In genomic region chr11:85754631-85755502, GRCm38 (mm10) we compare ENCODE assay signal across 13 mouse cellular contexts.
DNase-seq lines count a peak whose midpoint lies in the region.
"Had no signal": no experiment of that assay in that cellular context is flagged by ENCODE, and none has a peak within 500 bp of the region (broad histone marks: within the 10 kb centered on the region; RNA-seq: fewer than 3 reads in every experiment).

No protein-coding gene starts in this region.

- no peak overlapping the region for H3K4me3 ChIP-seq in limb, embryonic 10.5 days
- H3K4me3 ChIP-seq: erythroblast, embryonic 14.5 days; midbrain, embryonic 13.5 days; neural tube, embryonic 15.5 days had no signal

- peak overlapping the region; percentile 38; the same call in 1 of the 2 replicates for H3K27ac ChIP-seq in limb, embryonic 10.5 days
- H3K27ac ChIP-seq: midbrain, embryonic 13.5 days; neural tube, embryonic 15.5 days had no signal

- peaks cover 25% of the 10 kb centered on the region for H3K4me1 ChIP-seq in limb, embryonic 10.5 days

- DNase-seq in layer of hippocampus, adult 11-12 months (ENCODE audit: low spot score): peak; percentile 44
- DNase-seq in layer of hippocampus, postnatal 25 days (ENCODE audit: extremely low spot score in 1 of 2, low spot score in 1 of 2): no peak
- DNase-seq in layer of hippocampus, adult 18-20 months (ENCODE audit: low spot score in 2 of 2): peak; percentile 41 to 61
- DNase-seq in limb, embryonic 10.5 days (ENCODE audit: low spot score): no peak
- peak; percentile 32 for DNase-seq in right cerebral cortex, postnatal 14 days
- no peak for DNase-seq in urinary bladder, postnatal 4 days (ENCODE audit: low spot score in 2 of 2)
- no peak for DNase-seq in gastrocnemius, postnatal 4 days (ENCODE audit: low spot score in 2 of 2)
- DNase-seq: cerebellum, postnatal 36 days; heart, postnatal 14 days; kidney, adult 9 months had no signal

- 65% methylated on average over 13 of the region's 13 CpGs for WGBS in limb, embryonic 10.5 days

- H3K36me3 ChIP-seq in limb, embryonic 10.5 days: no peaks in the 10 kb centered on the region
- H3K36me3 ChIP-seq: midbrain, embryonic 13.5 days; neural tube, embryonic 15.5 days had no signal

- no peaks in the 10 kb centered on the region for H3K9me3 ChIP-seq in limb, embryonic 10.5 days (replicated peaks)
- H3K9me3 ChIP-seq: midbrain, embryonic 13.5 days; neural tube, embryonic 15.5 days had no signal

- H3K27me3 ChIP-seq in limb, embryonic 10.5 days (ENCODE audit: low read depth, poor library complexity, severe bottlenecking): peaks cover 65% of the 10 kb centered on the region
- H3K27me3 ChIP-seq: midbrain, embryonic 13.5 days; neural tube, embryonic 15.5 days had no signal

Comparison
In these comparisons a context has a peak if more than half of its experiments do, and no peak if none do; other contexts are left out.
1. DNase-seq: peak in layer of hippocampus, adult 11-12 months (single experiment), layer of hippocampus, adult 18-20 months (2 of 2) and right cerebral cortex, postnatal 14 days (single experiment); none in layer of hippocampus, postnatal 25 days (0 of 2), limb, embryonic 10.5 days (single experiment), urinary bladder, postnatal 4 days (0 of 2) and gastrocnemius, postnatal 4 days (0 of 2).